Mouse (Mus musculus) forebrain, embryonic 15.5 days (tissue): ENCODE data around the gene Epn1. TPM values are rescaled to one million over a fixed set of nuclear protein-coding genes. Genes with fewer than 3 reads are reported as not detected.
"Not testable (repeated sequence)": the region's sequence is repeated elsewhere in the genome, so short reads cannot be mapped to it uniquely, and the experiment has no call there.

ENCODE experiments used
- ATAC-seq: fragments of 200-750 bp; cut with Nextera tagmentation; replicated peaks from 2 replicates; pipeline ENCODE4 v1.8.0; 2017; ENCODE audit warnings: mild to moderate bottlenecking, moderate TSS enrichment, moderate library complexity
- H3K27ac ChIP-seq: fragments of 300-500 bp; sonication (generic); replicated peaks from 2 replicates; pipeline ENCODE4 v1.5.1; 2015; ENCODE audit warnings: mild to moderate bottlenecking, inconsistent platforms
- H3K27me3 ChIP-seq: fragments of 300-500 bp; sonication (generic); 2 replicates; pipeline ENCODE4 v1.6.1; 2015; ENCODE audit warnings: inconsistent platforms
- H3K36me3 ChIP-seq: fragments of 300-500 bp; sonication (generic); 2 replicates; pipeline ENCODE4 v1.6.1; 2015; ENCODE audit warnings: mild to moderate bottlenecking, inconsistent platforms
- H3K4me1 ChIP-seq: fragments of 300-500 bp; sonication (generic); 2 replicates; pipeline ENCODE4 v1.6.1; 2015; ENCODE audit warnings: inconsistent platforms
- H3K4me2 ChIP-seq: fragments of 300-500 bp; sonication (generic); replicated peaks from 2 replicates; pipeline ENCODE4 v1.6.1; 2015; ENCODE audit warnings: mild to moderate bottlenecking, inconsistent platforms
- H3K4me3 ChIP-seq: fragments of 300-500 bp; sonication (generic); 2 replicates; pipeline ENCODE4 v1.5.1; 2015; ENCODE audit warnings: mild to moderate bottlenecking, inconsistent platforms
- H3K9ac ChIP-seq: fragments of 300-500 bp; sonication (generic); replicated peaks from 2 replicates; pipeline ENCODE4 v1.6.1; 2015; ENCODE audit warnings: mild to moderate bottlenecking, inconsistent platforms
- H3K9me3 ChIP-seq: fragments of 300-500 bp; sonication (generic); 2 replicates; pipeline ENCODE4 v1.6.1; 2016; ENCODE audit warnings: inconsistent platforms
- WGBS: fragments of 180-500 bp; shearing (Covaris S2); methylation state at CpG from one replicate; pipeline ENCODE4 v1.1.7; 2015; ENCODE audit warnings: mixed read lengths; 5-methylcytosine and 5-hydroxymethylcytosine counted together
- polyA plus RNA-seq: library from polyadenylated mRNA; unstranded; fragments of >200 nt; fragmentation: Nextera tagmentation; extraction: Ambion mirVana; gene quantifications from 2 replicates; pipeline ENCODE4 v1.2.1, GENCODE M21; 2015

The Epn1 gene
- polyA plus RNA-seq, 1 experiment from 2014 or later = 94.5 TPM

GRCm38 (mm10) chr7:5060944-5061773, 18.9 kb upstream of the Epn1 start:
- peaks cover 10% of the 10 kb centered on the region for H3K27me3 ChIP-seq
- peak overlapping the region; percentile 99 for H3K27ac ChIP-seq
- H3K4me2 ChIP-seq = peak overlapping the region; percentile 85
- peak overlapping the region; percentile 87 for H3K9ac ChIP-seq
- peak; percentile 92 for ATAC-seq
- under 1% methylated on average over 60 of the region's 60 CpGs for WGBS
- H3K4me3 ChIP-seq = peak overlapping the region; percentile 78
- H3K9me3 ChIP-seq = no peaks in the 10 kb centered on the region
- peaks cover 61% of the 10 kb centered on the region for H3K4me1 ChIP-seq
- 0 out of 2 replicates have a peak, but pooled peaks cover 1% of the 10 kb centered on the region for H3K36me3 ChIP-seq

DNA sequence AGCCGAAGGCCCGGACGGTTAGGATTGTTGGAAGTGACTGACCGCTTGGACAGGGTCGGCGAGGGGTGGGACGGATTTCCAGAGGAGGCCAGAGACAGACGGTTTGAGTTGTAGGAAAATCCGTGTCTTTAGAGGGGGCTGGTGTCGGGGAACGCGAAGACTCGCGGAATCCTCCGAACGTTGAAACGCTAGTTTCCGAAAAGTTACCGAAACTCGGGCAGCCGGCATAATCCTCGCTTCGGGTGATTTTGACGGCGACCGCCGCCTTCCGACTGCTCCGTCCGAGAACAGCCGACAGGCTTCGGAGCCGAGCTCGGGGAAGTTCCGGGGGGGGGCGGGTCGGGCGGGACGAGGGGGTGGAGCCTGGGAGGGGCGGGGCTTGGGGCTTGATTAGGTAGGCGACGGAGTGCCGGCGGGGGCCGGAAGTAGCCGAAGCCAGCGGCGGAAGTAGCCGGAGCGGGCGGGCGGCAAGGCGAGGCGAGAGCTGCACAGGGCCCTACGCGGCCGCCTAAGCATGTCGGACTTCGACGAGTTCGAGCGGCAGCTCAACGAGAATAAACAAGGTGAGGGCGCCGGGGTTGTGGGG, 18.2 kb upstream of the Epn1 start, which contains the start of gene U2af2:
U2af2 (plus strand) TSS at position 370 of the 586 bp plus-strand sequence.
- Histone ChIP-seq H3K9me3 (no peaks in the 10 kb centered on the region), H3K9ac (peak within 1 kb of the TSS; percentile 87), H3K4me1 (peaks cover 57% of the 10 kb centered on the region), H3K4me2 (peak within 1 kb of the TSS; percentile 85), H3K4me3 (peak within 1 kb of the TSS; percentile 78), H3K27me3 (peaks cover 10% of the 10 kb centered on the region; the same call in 1 of the 2 replicates), H3K36me3 (peaks cover 8% of the 10 kb centered on the region), H3K27ac (peak within 1 kb of the TSS; percentile 99)
- ATAC-seq = peak; percentile 81
- under 1% methylated on average over 63 of the region's 65 CpGs for WGBS

DNA sequence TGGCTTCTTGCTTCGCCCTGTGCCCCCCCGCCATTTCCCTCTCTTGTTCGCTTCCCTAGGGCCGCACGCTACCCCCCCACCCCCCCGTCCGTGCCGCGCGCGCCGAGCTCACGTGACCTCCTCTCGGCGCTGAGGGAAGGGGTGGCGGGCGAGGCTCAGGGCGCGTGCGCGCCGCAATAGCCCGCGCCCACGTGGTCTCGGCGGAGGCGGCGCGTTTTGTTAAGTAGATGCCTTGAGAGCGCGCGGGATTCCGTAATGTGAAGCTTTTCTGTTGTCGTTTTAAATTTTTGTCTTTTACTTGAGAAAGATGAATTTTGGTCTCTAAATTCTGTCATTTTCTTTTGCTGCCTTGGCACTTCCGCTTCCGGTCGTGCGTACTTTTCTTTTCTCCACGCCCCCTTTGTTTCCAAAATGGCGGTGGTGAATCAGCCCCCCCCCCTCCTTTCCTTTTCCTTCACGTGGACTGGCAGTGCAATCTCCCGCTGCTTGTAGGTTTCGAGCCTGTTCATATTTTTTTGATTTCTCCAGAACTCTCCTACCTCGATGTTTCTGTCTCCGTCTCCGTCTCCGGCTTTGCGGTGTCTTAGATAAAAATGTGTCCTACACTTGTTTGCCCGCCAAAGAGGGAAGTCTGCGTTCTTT, 17.6 kb upstream of the Epn1 start:
- Histone ChIP-seq H3K9me3 (no peaks in the 10 kb centered on the region), H3K4me2 (peak overlapping the region; percentile 85), H3K27ac (peak overlapping the region; percentile 99), H3K27me3 (peaks cover 6% of the 10 kb centered on the region; the same call in 1 of the 2 replicates), H3K4me1 (peaks cover 50% of the 10 kb centered on the region), H3K4me3 (peak overlapping the region; percentile 78), H3K9ac (peak overlapping the region; percentile 87), H3K36me3 (peaks cover 14% of the 10 kb centered on the region)
- WGBS = under 1% methylated on average over 51 of the region's 51 CpGs
- peak; percentile 41 for ATAC-seq

GRCm38 (mm10) chr7:5064886-5065285, 15.1 kb upstream of the Epn1 start:
- H3K4me2 ChIP-seq = no peak overlapping the region

GRCm38 (mm10) chr7:5073586-5073985, 6.4 kb upstream of the Epn1 start:
- Histone ChIP-seq H3K9ac (no peak overlapping the region), H3K36me3 (peaks cover 95% of the 10 kb centered on the region), H3K4me1 (no peaks in the 10 kb centered on the region), H3K27ac (no peak overlapping the region), H3K9me3 (no peaks in the 10 kb centered on the region), H3K4me3 (no peak overlapping the region), H3K4me2 (no peak overlapping the region), H3K27me3 (no peaks in the 10 kb centered on the region)
- WGBS = 89% methylated on average over 1 of the region's 1 CpGs
- no peak for ATAC-seq

More at GRCm38 (mm10) chr7:5064886-5065285, 15.1 kb upstream of the Epn1 start:
- 96% methylated on average over 6 of the region's 6 CpGs for WGBS
- H3K9me3 ChIP-seq = no peaks in the 10 kb centered on the region
- H3K9ac ChIP-seq = no peak overlapping the region
- H3K36me3 ChIP-seq = peaks cover 38% of the 10 kb centered on the region
- no peak overlapping the region for H3K27ac ChIP-seq
- H3K4me1 ChIP-seq = peaks cover 38% of the 10 kb centered on the region
- no peak for ATAC-seq
- no peaks in the 10 kb centered on the region for H3K27me3 ChIP-seq
- no peak overlapping the region for H3K4me3 ChIP-seq

DNA sequence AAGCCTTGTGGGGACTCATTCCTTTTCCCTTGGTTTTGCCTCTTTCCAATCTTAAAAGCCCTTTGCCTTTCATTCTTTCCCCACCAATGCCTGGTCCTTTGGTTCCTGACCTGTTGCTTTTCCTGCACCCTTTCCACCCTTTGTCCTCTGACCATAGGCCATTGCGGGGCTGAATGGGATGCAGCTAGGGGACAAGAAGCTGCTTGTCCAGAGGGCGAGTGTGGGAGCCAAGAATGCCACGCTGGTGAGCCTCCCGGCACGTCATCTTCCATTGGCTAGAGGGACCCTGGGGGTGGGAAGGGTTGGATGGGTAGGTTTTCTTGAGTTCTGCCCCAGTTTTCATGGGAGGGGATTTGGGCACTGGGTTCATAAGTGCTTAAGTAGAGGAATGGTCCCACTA, 5.1 kb upstream of the Epn1 start:
- Histone ChIP-seq H3K9me3 (no peaks in the 10 kb centered on the region), H3K4me3 (no peak overlapping the region), H3K4me2 (no peak overlapping the region), H3K36me3 (peaks cover 86% of the 10 kb centered on the region), H3K27ac (no peak overlapping the region), H3K9ac (no peak overlapping the region), H3K4me1 (peaks cover 3% of the 10 kb centered on the region; the same call in 1 of the 2 replicates), H3K27me3 (no peaks in the 10 kb centered on the region)
- no peak for ATAC-seq
- WGBS = 94% methylated on average over 5 of the region's 5 CpGs

DNA sequence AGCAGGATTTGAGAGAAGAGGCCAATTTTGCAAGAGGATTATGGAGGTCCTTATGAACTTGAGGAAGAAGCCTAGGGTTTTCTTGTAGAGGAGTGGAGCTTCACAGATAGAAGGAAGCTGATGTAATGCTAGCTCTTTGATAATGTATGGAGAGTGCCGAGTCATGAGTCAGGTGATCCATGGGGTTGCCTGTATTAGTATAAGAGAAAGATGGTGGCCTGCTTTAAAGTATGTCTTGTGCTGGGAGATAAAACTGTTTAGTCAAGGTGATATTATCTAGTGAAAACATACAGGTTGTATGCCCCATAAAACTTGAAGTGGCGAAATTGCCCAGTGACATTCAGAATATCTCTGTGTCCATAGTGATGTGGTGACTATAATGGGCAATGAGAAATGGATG, 3.1 kb upstream of the Epn1 start:
- no peak for ATAC-seq
- WGBS = 93% methylated on average over 2 of the region's 2 CpGs
- Histone ChIP-seq H3K4me1 (peaks cover 16% of the 10 kb centered on the region), H3K4me2 (no peak overlapping the region), H3K36me3 (peaks cover 67% of the 10 kb centered on the region), H3K27me3 (no peaks in the 10 kb centered on the region), H3K4me3 (no peak overlapping the region), H3K9ac (no peak overlapping the region), H3K27ac (no peak overlapping the region), H3K9me3 (no peaks in the 10 kb centered on the region)

- peak overlapping the region; percentile 98 for H3K4me3 ChIP-seq
- H3K4me2 ChIP-seq = peak overlapping the region; percentile 64
- 53% methylated on average over 10 of the region's 13 CpGs for WGBS
- H3K36me3 ChIP-seq = peaks cover 54% of the 10 kb centered on the region
- ATAC-seq = peak; percentile 50
- not testable (repeated sequence) for H3K27me3 ChIP-seq, H3K9me3 ChIP-seq
- peak overlapping the region; percentile 96; the same call in 1 of the 2 replicates for H3K9ac ChIP-seq
- peaks cover 31% of the 10 kb centered on the region for H3K4me1 ChIP-seq
- H3K27ac ChIP-seq = peak overlapping the region; percentile 87
These were observed 548 bp upstream of the Epn1 start for GRCm38 (mm10) chr7:5079365-5080009.

- H3K9ac ChIP-seq = peak overlapping the region; percentile 96
- peak overlapping the region; percentile 64 for H3K4me2 ChIP-seq
- H3K4me3 ChIP-seq = peak overlapping the region; percentile 98
- peak overlapping the region; percentile 87 for H3K27ac ChIP-seq
- H3K9me3 ChIP-seq = no peaks in the 10 kb centered on the region
- ATAC-seq = no peak
- H3K27me3 ChIP-seq = no peaks in the 10 kb centered on the region
- 20% methylated on average over 6 of the region's 6 CpGs for WGBS
- H3K36me3 ChIP-seq = peaks cover 49% of the 10 kb centered on the region
- H3K4me1 ChIP-seq = peaks cover 31% of the 10 kb centered on the region
These were observed 780 bp downstream of the Epn1 start for GRCm38 (mm10) chr7:5080815-5081214.

DNA sequence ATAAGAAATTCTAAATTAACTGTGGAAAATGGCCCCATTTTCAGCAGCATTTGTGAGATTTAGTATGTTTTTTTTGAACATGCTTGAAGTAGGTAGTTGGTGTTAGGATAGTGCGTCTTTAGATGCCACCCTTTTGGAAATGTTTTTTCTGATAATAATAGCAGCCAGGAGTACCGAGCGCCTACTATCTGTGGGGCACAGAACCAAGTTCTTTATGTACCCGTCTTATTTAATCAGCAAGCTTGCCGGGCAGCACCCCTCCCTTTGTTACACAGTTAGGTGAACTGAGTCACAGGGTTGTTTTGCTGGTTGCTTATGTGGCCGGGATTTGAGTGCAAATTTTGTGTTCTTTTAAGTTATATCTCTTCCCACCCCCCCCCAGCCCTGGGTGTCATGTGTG, 1.2 kb downstream of the Epn1 start:
- Histone ChIP-seq H3K4me1 (peaks cover 31% of the 10 kb centered on the region), H3K27ac (no peak overlapping the region), H3K4me3 (peak overlapping the region; percentile 98), H3K4me2 (peak overlapping the region; percentile 64), H3K36me3 (peaks cover 46% of the 10 kb centered on the region), H3K9ac (peak overlapping the region; percentile 96; the same call in 1 of the 2 replicates), H3K9me3 (no peaks in the 10 kb centered on the region), H3K27me3 (no peaks in the 10 kb centered on the region)
- whole genome bisulfite sequencing = 70% methylated on average over 6 of the region's 6 CpGs
- no peak for ATAC-seq

- peaks cover 39% of the 10 kb centered on the region for H3K36me3 ChIP-seq
- peaks cover 31% of the 10 kb centered on the region for H3K4me1 ChIP-seq
- H3K4me2 ChIP-seq = peak overlapping the region; percentile 64; the same call in 1 of the 2 replicates
- no peak for ATAC-seq
- 100% methylated on average over 2 of the region's 2 CpGs for WGBS
- no peak overlapping the region for H3K27ac ChIP-seq
- no peaks in the 10 kb centered on the region for H3K9me3 ChIP-seq
- H3K4me3 ChIP-seq = no peak overlapping the region
- no peak overlapping the region; the same call in 1 of the 2 replicates for H3K9ac ChIP-seq
- H3K27me3 ChIP-seq = no peaks in the 10 kb centered on the region
These were observed 1.9 kb downstream of the Epn1 start for GRCm38 (mm10) chr7:5081939-5082338.
